Mouse (Mus musculus) CH12.LX (cell line): ENCODE measurements around the gene Inpp5e. TPM values are rescaled to one million over a fixed set of nuclear protein-coding genes. Genes with fewer than 3 reads are reported as not detected.

Source experiments
- DNase-seq: peaks from one replicate; pipeline ENCODE4 v3.0.0-alpha.2; 2013; ENCODE audit errors: extremely low read depth
- H3K27ac ChIP-seq: 2 replicates; pipeline ENCODE4 v1.5.1; 2012; ENCODE audit warnings: low read depth, mild to moderate bottlenecking, control low read depth, moderate library complexity; ENCODE audit not compliant: insufficient read depth
- H3K27me3 ChIP-seq: replicated peaks from 2 replicates; pipeline ENCODE3; 2012; ENCODE audit warnings: inconsistent platforms
- H3K36me3 ChIP-seq, 2 experiments: replicated peaks in 1 of 2; 2 replicates each; pipeline versions ENCODE3 to v1.6.1; 2012; ENCODE audit warnings: inconsistent platforms in 1 of 2, low read length in 1 of 2, mild to moderate bottlenecking in 1 of 2, mixed read lengths in 1 of 2, moderate library complexity in 1 of 2; ENCODE audit not compliant: control insufficient read depth in 1 of 2, insufficient read depth in 1 of 2
- H3K4me1 ChIP-seq, 2 experiments: 2 replicates each; pipeline ENCODE4 v1.6.1; 2012; ENCODE audit warnings: inconsistent platforms in 1 of 2, moderate library complexity in 1 of 2; ENCODE audit not compliant: insufficient read depth in 2 of 2, control insufficient read depth in 1 of 2
- H3K4me2 ChIP-seq: 2 replicates; pipeline ENCODE4 v1.6.1; 2012; ENCODE audit warnings: low read depth, mild to moderate bottlenecking, control low read depth; ENCODE audit not compliant: poor library complexity, insufficient read depth, severe bottlenecking
- H3K4me3 ChIP-seq, 3 experiments: fragments of 150-350 bp in 1 of 3; sonication (generic) in 1 of 3; replicated peaks in 1 of 3; 2 replicates each; pipeline versions ENCODE3 to v1.5.1; 2011 to 2012; ENCODE audit warnings: low read depth in 2 of 3, low read length in 2 of 3, mild to moderate bottlenecking in 2 of 3, moderate library complexity in 2 of 3, control low read depth in 1 of 3, improper control_type of control experiment in 1 of 3, inconsistent platforms in 1 of 3, mixed read lengths in 1 of 3; ENCODE audit not compliant: poor library complexity in 1 of 3
- H3K79me2 ChIP-seq: replicated peaks from 2 replicates; pipeline ENCODE4 v1.6.1; 2012; ENCODE audit warnings: mild to moderate bottlenecking, moderate library complexity; ENCODE audit not compliant: control insufficient read depth, poor library complexity, insufficient read depth, severe bottlenecking; ENCODE audit errors: extremely low read depth
- H3K9ac ChIP-seq: 2 replicates; pipeline ENCODE4 v1.6.1; 2012; ENCODE audit warnings: low read depth, mild to moderate bottlenecking, control low read depth, moderate library complexity; ENCODE audit not compliant: insufficient read depth
- H3K9me3 ChIP-seq: replicated peaks from 2 replicates; pipeline ENCODE3; 2012; ENCODE audit warnings: low read length, inconsistent platforms, mixed read lengths
- CHD1 ChIP-seq: IDR thresholded peaks from 2 replicates; pipeline ENCODE4 v1.6.1; 2012; ENCODE audit warnings: low read depth, low read length, improper control_type of control experiment, inconsistent platforms
- ELF1 ChIP-seq: IDR thresholded peaks from 2 replicates; pipeline ENCODE4 v1.6.1; 2014; ENCODE audit warnings: low read depth, mild to moderate bottlenecking, inconsistent platforms, low read length, improper control_type of control experiment
- EP300 ChIP-seq: IDR thresholded peaks from 2 replicates; pipeline ENCODE4 v1.6.1; 2011; ENCODE audit warnings: low read length, improper control_type of control experiment
- GABPA ChIP-seq: IDR thresholded peaks from 2 replicates; pipeline ENCODE4 v1.6.1; 2012; ENCODE audit warnings: low read depth, low read length, improper control_type of control experiment, inconsistent platforms; ENCODE audit not compliant: insufficient replicate concordance
- HCFC1 ChIP-seq: IDR thresholded peaks from 2 replicates; pipeline ENCODE4 v1.6.1; 2012; ENCODE audit warnings: low read depth, mild to moderate bottlenecking, inconsistent platforms, low read length, improper control_type of control experiment
- IRF4 ChIP-seq: IDR thresholded peaks from 2 replicates; pipeline ENCODE4 v1.6.1; 2014; ENCODE audit warnings: low read depth, mild to moderate bottlenecking, inconsistent platforms, low read length, improper control_type of control experiment
- JUN ChIP-seq: IDR thresholded peaks from 2 replicates; pipeline ENCODE4 v1.6.1; 2011; ENCODE audit warnings: low read depth, mild to moderate bottlenecking, low read length, improper control_type of control experiment, moderate library complexity; ENCODE audit not compliant: insufficient read depth
- MAX ChIP-seq: IDR thresholded peaks from 2 replicates; pipeline ENCODE4 v1.6.1; 2011; ENCODE audit warnings: low read length, improper control_type of control experiment
- MAZ ChIP-seq: IDR thresholded peaks from 2 replicates; pipeline ENCODE4 v1.6.1; 2012; ENCODE audit warnings: low read depth, mild to moderate bottlenecking, inconsistent platforms, low read length, improper control_type of control experiment, moderate library complexity
- MEF2A ChIP-seq: IDR thresholded peaks from 2 replicates; pipeline ENCODE4 v1.6.1; 2014; ENCODE audit warnings: low read depth, mild to moderate bottlenecking, inconsistent platforms, low read length, improper control_type of control experiment, borderline replicate concordance
- MXI1 ChIP-seq: IDR thresholded peaks from 2 replicates; pipeline ENCODE4 v1.6.1; 2011; ENCODE audit warnings: mild to moderate bottlenecking, low read depth, low read length, improper control_type of control experiment
- POLR2A ChIP-seq: IDR thresholded peaks from 2 replicates; pipeline ENCODE4 v1.6.1; 2011; ENCODE audit warnings: low read depth, mild to moderate bottlenecking, improper control_type of control experiment, low read length
- POLR2AphosphoS2 ChIP-seq: IDR thresholded peaks from 2 replicates; pipeline ENCODE4 v1.6.1; 2011; ENCODE audit warnings: low read depth, low read length, improper control_type of control experiment
- RAD21 ChIP-seq: IDR thresholded peaks from 2 replicates; pipeline ENCODE4 v1.6.1; 2011; ENCODE audit warnings: low read depth, mild to moderate bottlenecking, low read length, improper control_type of control experiment, moderate library complexity
- SIN3A ChIP-seq: IDR thresholded peaks from 2 replicates; pipeline ENCODE4 v1.6.1; 2012; ENCODE audit warnings: low read length, improper control_type of control experiment, inconsistent platforms
- SMC3 ChIP-seq: IDR thresholded peaks from 2 replicates; pipeline ENCODE4 v1.6.1; 2011; ENCODE audit warnings: low read depth, low read length, improper control_type of control experiment
- TBP ChIP-seq: conservative IDR thresholded peaks from 2 replicates; pipeline ENCODE4 v1.6.1; 2011; ENCODE audit warnings: low read depth, low read length, improper control_type of control experiment
- TCF12 ChIP-seq: IDR thresholded peaks from 2 replicates; pipeline ENCODE4 v1.6.1; 2014; ENCODE audit warnings: low read depth, mild to moderate bottlenecking, inconsistent platforms, low read length, improper control_type of control experiment
- UBTF ChIP-seq: IDR thresholded peaks from 2 replicates; pipeline ENCODE4 v1.6.1; 2012; ENCODE audit warnings: low read depth, mild to moderate bottlenecking, inconsistent platforms, low read length, improper control_type of control experiment, moderate library complexity
- USF1 ChIP-seq: IDR thresholded peaks from 2 replicates; pipeline ENCODE4 v1.6.1; 2014; ENCODE audit warnings: low read depth, mild to moderate bottlenecking, inconsistent platforms, low read length, improper control_type of control experiment
- USF2 ChIP-seq: conservative IDR thresholded peaks from 2 replicates; pipeline ENCODE4 v1.6.1; 2011; ENCODE audit warnings: low read depth, low read length, improper control_type of control experiment
- ZKSCAN1 ChIP-seq: IDR thresholded peaks from 2 replicates; pipeline ENCODE4 v1.6.1; 2012; ENCODE audit warnings: low read depth, inconsistent platforms, low read length, improper control_type of control experiment, borderline replicate concordance
- ZMIZ1 ChIP-seq: IDR thresholded peaks from 2 replicates; pipeline ENCODE4 v1.6.1; 2012; ENCODE audit warnings: low read depth, mild to moderate bottlenecking, inconsistent platforms, low read length, improper control_type of control experiment
- ZNF384 ChIP-seq: IDR thresholded peaks from 2 replicates; pipeline ENCODE4 v1.6.1; 2012; ENCODE audit warnings: low read depth, low read length, improper control_type of control experiment, inconsistent platforms
- dilution Hi-C: fragments of 300-500 bp; cut with MboI; formaldehyde crosslinking; loops from 2 replicates; pipeline ENCODE4 v1.14.3; 2020; ENCODE audit warnings: low sequenced_read_pairs; ENCODE audit not compliant: extremely low pct_unique_long_range_greater_than_20kb, extremely low pct_ligation_motif_present
- in situ Hi-C: fragments of 300-500 bp; cut with MboI; formaldehyde crosslinking; loops from 3 replicates; pipeline ENCODE4 v1.14.3; 2019; ENCODE audit warnings: low sequenced_read_pairs, low pct_ligation_motif_present, low pct_unique_long_range_greater_than_20kb, mixed read lengths
- polyA plus RNA-seq: library from polyadenylated mRNA; unstranded; fragments of >175 nt; gene quantifications from 2 replicates; pipeline ENCODE4 v1.2.1, GENCODE M21; 2012; ENCODE audit warnings: low read depth; ENCODE audit not compliant: insufficient read length
- total RNA-seq, 2 experiments: library from RNA; depleted of rRNA; stranded (reverse); fragments of 300-350 nt in 1 of 2; fragments of >200 nt in 1 of 2; gene quantifications; 2 replicates each; pipeline ENCODE4 v1.2.3; 2012 to 2014

The Inpp5e gene
- total and polyA plus RNA-seq, 3 experiments = 5.2 to 10.2 (median 9.6) TPM

GRCm38 (mm10) chr2:26360772-26361171 is 48.2 kb downstream of the Inpp5e start, which contains the start of gene Card9:
Card9 (minus strand) TSS chr2:26360918.
- Histone ChIP-seq H3K27ac (no peak within 1 kb of the TSS), H3K4me1 (no peaks in the 10 kb centered on the region), H3K9ac (no peak within 1 kb of the TSS), H3K36me3 (peaks cover 33 to 72% of the 10 kb centered on the region in 2 experiments), H3K9me3 (no peaks in the 10 kb centered on the region), H3K4me2 (no peak within 1 kb of the TSS), H3K27me3 (no peaks in the 10 kb centered on the region), H3K4me3 (no peak within 1 kb of the TSS), H3K79me2 (no peaks in the 10 kb centered on the region)
- in situ Hi-C loops (no loop called here), dilution Hi-C loops (no loop called here)
- no peak for DNase-seq
- TF ChIP-seq CHD1 (no peak), JUN (no peak), ZNF384 (no peak), MAX (no peak), POLR2AphosphoS2 (no peak), USF1 (no peak), UBTF (no peak), MXI1 (no peak)

DNA sequence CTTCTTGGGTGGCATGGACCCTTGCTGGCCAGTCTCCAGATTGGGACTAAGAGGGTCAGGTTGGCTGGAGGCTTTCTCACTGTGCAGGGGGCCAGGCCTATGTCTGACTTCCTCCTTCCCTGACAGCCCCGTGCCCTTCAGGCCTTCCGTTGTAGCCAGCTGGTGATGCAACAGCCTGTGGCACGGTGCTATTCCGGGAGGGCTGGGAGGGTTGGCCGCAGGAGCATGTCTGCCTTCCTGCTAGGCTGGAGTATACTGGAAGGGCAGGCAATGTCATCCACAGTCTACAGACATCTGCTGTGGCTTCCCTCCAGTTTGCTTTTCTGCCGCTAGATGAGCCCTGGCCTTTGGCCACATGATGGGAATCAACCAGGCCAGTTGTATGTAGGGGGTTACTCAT is 49.0 kb downstream of the Inpp5e start:
- Histone ChIP-seq H3K27me3 (no peaks in the 10 kb centered on the region), H3K36me3 (peaks cover 25 to 69% of the 10 kb centered on the region in 2 experiments), H3K4me1 (no peaks in the 10 kb centered on the region), H3K27ac (no peak overlapping the region), H3K9ac (no peak overlapping the region), H3K9me3 (no peaks in the 10 kb centered on the region), H3K79me2 (no peaks in the 10 kb centered on the region), H3K4me2 (no peak overlapping the region), H3K4me3 (no peak overlapping the region)
- in situ Hi-C loops = no loop called here
- TF ChIP-seq SIN3A (no peak), JUN (no peak), MAZ (no peak), USF2 (no peak), TBP (no peak), TCF12 (no peak), MAX (no peak), GABPA (no peak), ZMIZ1 (no peak), ZNF384 (no peak), IRF4 (no peak), RAD21 (no peak), POLR2AphosphoS2 (no peak), ELF1 (no peak), MEF2A (no peak), POLR2A (no peak), HCFC1 (no peak), ZKSCAN1 (no peak), EP300 (no peak), SMC3 (no peak)
- dilution Hi-C loops = no loop called here
- no peak for DNase-seq
